Mouse (Mus musculus) embryo, embryonic 11.5 days (tissue): Measurements from ENCODE around the gene Ctrb1.

Source experiments
- DNase-seq: peaks from one replicate; pipeline ENCODE4 v3.0.0-alpha.2; 2012; ENCODE audit warnings: low read depth, low spot score

The Ctrb1 gene

GRCm38 (mm10) chr8:111717488-111717792 is 26.6 kb upstream of the Ctrb1 start:
- no peak for DNase-seq

- no peak for DNase-seq
Measured at GRCm38 (mm10) chr8:111716603-111717487, 26.0 kb upstream of the Ctrb1 start.

DNA sequence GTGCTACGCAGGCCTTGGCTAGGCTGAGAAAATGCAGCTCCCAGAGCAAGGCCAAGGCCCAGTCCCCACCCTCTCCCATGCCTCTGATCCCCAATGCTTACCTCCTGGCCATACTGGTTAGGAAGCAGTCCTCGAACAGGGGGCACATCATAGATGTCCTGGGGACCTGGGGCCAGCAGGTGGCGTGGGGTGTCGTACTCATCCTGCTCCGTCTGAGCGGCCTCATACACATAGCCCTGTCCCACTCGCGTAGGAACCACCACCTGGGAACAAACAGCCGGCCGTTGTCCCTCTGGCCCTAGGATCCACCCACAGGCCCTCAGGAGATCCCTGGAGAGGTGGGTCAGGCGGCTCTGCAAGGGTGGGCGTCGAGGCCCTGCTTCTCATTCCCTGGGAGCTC is 24.7 kb upstream of the Ctrb1 start:
- DNase-seq = no peak

DNA sequence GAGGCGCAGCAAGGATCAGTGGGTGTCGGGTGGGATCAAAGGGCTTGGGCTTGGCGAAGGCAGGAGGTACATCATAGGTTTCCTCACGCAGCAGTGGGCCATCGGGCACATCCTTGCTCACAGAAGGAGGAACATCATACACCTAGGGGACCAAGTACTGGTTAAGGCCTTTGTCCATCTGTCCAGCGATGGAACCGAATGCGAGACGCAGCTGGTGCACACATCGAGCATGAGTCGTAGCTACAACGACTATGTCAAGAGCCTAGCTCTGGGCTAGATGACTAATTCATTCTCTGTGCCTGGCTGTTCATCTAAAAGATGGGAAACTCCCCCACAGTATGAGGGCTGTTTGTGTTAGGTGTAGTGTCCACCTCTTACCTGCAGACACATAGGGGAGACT is 23.5 kb upstream of the Ctrb1 start:
- no peak for DNase-seq

- DNase-seq = no peak
Measured at GRCm38 (mm10) chr8:111713817-111714216, 23.0 kb upstream of the Ctrb1 start.

GRCm38 (mm10) chr8:111713291-111713690 is 22.5 kb upstream of the Ctrb1 start:
- no peak for DNase-seq

DNA sequence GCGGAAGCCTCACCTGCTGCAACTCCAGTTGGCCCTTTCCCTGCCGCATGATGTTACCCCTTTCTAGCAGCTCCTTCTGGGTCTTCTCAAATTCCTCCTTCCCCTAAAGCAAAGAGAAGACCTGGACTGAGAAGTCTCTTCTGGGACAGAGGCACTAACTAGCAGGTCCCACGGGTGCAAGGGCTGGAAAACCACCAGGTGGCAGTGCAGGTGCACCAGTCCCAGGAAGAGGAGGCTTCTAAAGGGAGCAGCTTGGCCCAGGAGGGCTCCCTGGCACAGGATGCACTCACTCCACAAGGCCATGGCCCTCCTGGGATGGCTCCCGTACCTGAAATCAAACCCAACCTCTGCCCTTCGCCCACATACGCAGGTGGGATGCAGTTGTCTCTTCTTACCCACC is 21.8 kb upstream of the Ctrb1 start:
- DNase-seq = no peak

DNA sequence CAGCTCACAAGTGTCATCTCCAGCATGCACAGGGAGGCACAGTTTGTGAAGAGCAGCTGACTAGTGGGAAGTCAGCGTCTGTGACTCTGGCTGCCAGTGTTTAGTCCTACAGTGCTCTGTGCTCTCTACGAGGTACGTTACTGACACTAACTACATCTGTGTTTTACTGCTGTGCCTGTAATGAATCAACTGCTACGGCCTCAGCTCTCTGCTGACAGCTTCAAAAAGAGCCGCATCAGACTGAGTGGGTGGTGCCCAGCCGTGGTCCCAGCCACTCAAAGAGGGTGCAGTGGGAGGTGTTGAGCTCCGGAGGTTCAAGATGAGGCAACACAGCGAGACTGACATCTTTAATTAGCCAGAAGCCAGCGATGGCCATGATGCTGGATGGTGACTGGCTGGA is 21.3 kb upstream of the Ctrb1 start:
- DNase-seq = no peak

- no peak for DNase-seq
Measured at GRCm38 (mm10) chr8:111710777-111711485, 20.1 kb upstream of the Ctrb1 start.

- no peak for DNase-seq
Measured at GRCm38 (mm10) chr8:111709223-111709622, 18.4 kb upstream of the Ctrb1 start.

- no peak for DNase-seq
Measured at GRCm38 (mm10) chr8:111708265-111708664, 17.5 kb upstream of the Ctrb1 start.

- DNase-seq = no peak
Measured at GRCm38 (mm10) chr8:111705699-111706098, 14.9 kb upstream of the Ctrb1 start.

DNA sequence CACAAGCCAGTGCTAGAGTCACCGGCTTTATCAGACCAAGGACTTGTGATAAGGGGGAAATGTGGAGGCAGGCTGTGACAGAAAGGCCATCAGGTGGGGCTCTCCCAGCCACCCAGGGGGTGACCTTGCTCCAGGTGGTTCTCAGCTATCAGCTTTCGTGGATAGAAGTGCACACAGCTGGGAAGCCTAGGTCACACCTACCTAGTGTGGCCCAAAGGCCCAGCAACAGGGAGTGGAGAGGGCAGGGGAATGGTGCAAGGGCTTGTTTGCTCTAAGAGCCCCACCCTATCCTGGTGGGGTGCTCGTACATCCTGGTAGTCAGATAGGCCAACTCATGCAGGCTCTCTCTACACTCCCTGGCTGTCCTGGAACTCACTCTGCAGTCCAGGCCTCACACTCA is 14.4 kb upstream of the Ctrb1 start:
- no peak for DNase-seq

- no peak for DNase-seq
Measured at GRCm38 (mm10) chr8:111704585-111704984, 13.8 kb upstream of the Ctrb1 start.

DNA sequence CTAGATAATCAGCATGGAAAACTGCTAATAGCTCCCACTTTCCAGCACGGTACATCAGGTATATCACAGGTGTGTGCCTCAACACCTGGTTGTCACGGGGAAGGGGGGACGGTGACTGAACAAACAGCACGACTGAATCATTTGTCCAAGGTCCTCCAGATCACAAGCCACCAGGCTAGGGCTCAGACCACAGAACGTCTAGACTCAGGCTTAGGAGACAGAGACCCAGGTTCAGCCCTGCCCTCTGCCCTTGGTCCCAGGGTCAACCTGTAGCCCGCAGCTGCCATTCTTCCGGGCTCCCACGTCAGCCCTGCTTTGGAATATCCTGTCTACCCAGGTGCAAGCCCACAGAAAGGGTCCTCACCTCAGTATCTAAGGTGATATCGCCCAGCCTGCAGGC is 10.6 kb upstream of the Ctrb1 start:
- DNase-seq = no peak

- DNase-seq = no peak
Measured at GRCm38 (mm10) chr8:111700740-111701139, 9.9 kb upstream of the Ctrb1 start.

- no peak for DNase-seq
Measured at GRCm38 (mm10) chr8:111700201-111700600, 9.4 kb upstream of the Ctrb1 start.

DNA sequence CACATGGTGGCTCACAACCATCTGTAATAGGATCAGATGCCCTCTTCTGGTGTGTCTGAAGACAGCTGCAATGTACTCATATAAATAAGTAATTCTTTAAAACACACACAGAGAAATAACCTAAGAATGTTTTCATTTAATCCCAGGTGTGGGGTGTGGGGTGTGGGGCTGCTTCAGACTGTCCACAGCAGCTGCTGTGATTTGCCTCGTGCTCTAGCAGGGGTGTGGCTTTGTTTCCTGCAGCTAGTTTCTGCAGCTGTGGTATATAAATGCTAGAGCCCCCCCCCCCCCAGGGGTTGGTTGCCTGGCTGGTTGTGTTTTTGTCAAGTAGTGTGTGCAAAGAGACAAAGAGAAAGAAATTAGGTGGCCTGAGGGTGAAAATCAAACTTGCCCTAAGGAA is 8.2 kb upstream of the Ctrb1 start:
- no peak for DNase-seq

GRCm38 (mm10) chr8:111697655-111698054 is 6.8 kb upstream of the Ctrb1 start:
- DNase-seq = no peak

- DNase-seq = no peak
Measured at GRCm38 (mm10) chr8:111695441-111695840, 4.6 kb upstream of the Ctrb1 start.

- DNase-seq = no peak
Measured at GRCm38 (mm10) chr8:111693261-111693741, 2.5 kb upstream of the Ctrb1 start.

DNA sequence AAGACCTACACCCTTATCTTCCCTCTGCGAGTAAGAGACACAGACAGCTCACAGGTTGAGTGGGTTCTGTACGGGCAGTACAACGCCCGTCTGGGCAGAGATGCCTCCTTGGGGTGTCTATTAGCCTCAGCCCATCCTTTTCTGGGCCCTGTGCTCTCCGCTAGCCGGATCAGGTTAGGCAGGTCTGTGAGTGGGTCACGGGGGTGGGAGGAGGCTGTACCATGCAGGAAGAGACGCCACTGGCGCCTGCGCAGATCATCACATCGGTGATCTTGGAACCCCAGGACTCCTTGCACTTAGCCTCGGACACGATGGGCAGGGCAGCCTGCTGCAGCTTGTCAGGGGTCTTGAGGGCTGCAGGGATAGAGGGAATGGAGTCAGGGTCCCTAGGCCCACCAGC is 3.9 kb downstream of the Ctrb1 start:
- DNase-seq = no peak

DNA sequence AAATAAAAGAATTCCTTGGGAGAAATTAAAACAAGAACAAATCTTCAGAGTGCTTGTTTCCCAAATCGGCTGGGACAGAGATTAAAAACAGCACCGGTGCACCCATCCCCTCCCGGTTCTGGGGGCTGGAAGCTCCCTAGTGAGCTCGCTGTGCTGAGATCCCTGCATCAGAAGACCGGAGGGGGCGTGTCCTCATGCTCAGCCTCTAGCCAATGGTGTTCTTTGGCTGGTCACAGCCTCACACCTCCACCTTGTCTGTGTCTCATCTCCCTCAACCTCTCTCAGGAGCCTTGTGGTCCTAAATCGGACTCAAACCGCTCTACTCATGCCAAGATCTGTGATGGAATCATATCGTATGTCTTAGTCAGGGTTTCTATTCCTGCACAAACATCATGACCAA is 8.3 kb downstream of the Ctrb1 start:
- DNase-seq = no peak
